Mouse (Mus musculus) right cerebral cortex, postnatal 14 days (tissue): ENCODE measurements at regions not wholly inside any gene's neighbourhood (a gene's known extent, or its start where the extent isn't known, plus 50 kb on each side); places are given as distances from the start of the nearest gene placed in this dataset.

Experiments
- DNase-seq: peaks from one replicate; pipeline ENCODE4 v3.0.0; 2022

DNA sequence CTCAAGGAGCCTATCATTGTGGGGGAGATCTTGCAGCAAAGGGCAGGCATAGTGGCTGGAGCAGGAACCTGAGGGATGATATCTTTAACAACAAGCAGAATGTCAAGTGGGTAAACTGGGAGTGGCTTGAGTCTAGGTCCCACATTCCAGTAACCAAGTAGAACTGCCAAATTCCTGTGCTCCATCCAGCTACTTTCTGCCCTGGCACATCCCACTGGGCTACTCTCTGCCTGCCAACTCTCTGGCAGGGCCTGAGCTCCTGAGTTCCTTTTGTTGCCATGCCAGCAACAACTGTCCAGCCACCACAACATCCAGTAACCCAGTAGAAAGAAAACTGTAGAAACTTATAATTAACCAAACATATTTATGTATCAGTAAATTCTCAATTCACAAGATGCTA, 1088.8 kb upstream of the Tenm4 start:
- no peak for DNase-seq

DNA sequence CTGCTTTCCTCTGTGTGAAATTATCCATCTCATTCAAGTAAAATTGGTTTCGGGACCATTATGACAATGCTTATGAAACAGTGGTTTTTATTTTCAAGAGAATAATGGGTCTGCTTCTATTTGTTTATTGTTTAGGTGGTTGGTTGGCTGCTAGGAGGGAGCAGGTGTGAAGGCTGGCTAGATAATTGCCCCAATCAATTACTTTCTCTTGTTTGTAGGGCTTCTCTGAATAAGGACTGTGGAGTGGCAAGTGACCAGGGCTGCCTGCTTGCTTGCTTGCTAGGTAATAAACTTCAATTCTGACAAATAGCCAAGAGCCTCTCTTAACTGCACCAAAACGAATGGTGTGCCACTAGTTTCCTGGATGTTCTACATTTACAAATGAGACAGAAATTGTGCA, 1086.7 kb upstream of the Tenm4 start:
- no peak for DNase-seq

DNA sequence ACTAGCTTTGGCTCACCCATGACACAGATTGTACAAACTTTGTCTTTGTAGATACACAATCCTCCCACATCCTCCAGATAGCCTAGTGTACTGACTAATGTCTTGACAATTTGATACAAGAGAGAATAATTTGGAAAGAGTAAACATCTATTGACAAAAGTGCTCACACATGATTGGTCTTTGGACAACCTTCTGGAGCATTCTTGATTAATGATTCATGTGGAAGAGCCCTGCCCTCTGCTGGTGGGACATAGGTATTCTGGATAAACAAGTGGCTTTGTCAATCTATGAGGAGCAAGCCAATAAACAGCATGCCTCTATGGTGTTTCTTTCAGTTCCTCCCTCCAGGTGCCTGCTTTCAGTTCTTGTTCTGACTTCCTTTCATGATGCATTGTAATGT, 1079.7 kb upstream of the Tenm4 start:
- DNase-seq: peak; percentile 17

DNA sequence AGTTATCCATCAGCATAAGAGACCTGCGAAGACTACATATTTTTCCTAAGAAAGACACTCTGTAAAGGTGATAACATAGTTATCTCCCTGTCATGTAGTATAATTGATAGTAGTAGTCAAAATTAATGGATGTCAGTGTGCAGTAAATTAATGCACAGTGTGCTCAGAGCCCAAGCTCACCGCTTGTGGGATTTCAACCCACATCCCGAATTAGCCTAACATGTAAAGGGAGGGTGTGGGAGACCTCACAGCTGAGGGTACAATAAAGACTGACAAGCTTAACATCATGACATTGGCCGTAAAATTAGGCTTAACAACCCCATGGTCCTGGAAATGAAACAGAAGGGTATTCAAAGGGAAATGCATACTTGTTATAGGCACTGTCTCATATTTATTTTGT, 1042.0 kb upstream of the Tenm4 start:
- no peak for DNase-seq

- no peak for DNase-seq
Observed at GRCm38 (mm10) chr7:95133038-95133437, 1038.0 kb upstream of the Tenm4 start.

GRCm38 (mm10) chr7:95134062-95134625, 1036.9 kb upstream of the Tenm4 start:
- no peak for DNase-seq

- DNase-seq: no peak
Observed at GRCm38 (mm10) chr7:95141778-95142177, 1029.3 kb upstream of the Tenm4 start.

- no peak for DNase-seq
Observed at GRCm38 (mm10) chr7:95143037-95143436, 1028.0 kb upstream of the Tenm4 start.
